Mouse (Mus musculus): ENCODE results near the gene Acadl.
A peak's percentile ranks its signal among the peaks of the same experiment; 100 is the strongest.

Gene Acadl

DNA sequence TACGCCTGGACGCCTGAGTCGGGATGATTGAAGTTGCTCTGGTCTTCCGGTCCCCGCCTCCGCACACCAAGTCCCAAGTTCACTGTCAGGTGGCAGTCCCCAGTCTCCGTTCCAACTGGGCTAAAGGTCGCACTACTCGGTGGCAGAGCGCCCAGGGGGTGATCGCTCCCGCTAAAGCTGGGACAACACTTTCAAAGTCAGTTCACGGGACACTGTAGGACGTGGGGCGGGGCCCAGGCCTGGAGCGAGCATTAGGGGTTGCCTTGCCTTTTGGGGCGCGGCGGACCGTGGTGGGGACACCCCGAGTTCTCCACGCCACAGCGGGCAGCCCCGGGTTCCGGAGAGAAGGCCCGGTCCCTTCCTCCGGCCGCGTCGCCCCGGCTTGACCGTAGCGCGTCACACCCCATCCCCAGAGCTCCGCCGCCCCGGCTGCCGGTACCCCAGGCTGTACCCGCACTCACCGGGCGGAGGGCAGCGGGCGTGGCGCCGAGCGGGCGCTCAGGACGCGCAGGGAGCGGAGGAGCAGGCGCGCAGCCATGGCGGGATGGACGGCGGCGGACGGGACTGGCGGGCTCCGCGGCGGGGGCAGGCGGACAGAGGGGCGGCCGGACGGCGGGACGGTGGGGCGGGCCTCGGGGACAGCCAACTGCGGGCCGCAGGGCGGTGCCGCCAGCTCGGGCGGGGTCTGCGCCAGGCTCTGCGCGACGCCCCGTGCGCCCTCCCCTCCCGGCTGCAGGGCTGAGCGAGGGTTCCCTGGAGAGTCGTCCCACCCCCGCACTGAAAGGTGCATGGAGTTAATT, at the start of gene Acadl:
Gene Acadl, minus strand, starts transcription at position 566 of the 800 bp plus-strand sequence.
- peak; percentile 74 for DNase-seq (ENCODE audit: low read depth, low spot score)

DNA sequence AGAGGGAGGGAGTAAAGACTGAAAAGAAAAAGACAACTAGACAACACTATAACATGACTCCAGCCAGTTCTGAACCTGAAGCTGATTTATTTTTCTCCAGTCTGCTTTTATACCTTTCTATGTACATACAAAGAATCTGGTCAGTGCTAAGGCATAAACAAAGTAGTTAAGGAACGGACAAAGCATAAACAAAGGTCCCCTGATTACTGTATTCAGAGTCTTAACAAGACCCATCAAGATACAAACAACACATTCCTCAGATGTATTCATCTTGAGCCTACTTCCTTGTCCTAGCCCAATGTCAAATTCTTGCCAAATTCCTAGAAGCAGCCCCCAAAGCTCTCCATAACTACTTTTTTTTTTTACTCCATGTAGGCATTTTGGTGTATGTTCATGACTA, 49.2 kb upstream of the Acadl start:
- no peak for DNase-seq (ENCODE audit: low read depth, low spot score)

GRCm38 (mm10) chr1:66902566-66902965, 39.5 kb upstream of the Acadl start:
- no peak for DNase-seq (ENCODE audit: low read depth, low spot score)

GRCm38 (mm10) chr1:66900946-66901345, 37.9 kb upstream of the Acadl start:
- no peak for DNase-seq (ENCODE audit: low read depth, low spot score)

DNA sequence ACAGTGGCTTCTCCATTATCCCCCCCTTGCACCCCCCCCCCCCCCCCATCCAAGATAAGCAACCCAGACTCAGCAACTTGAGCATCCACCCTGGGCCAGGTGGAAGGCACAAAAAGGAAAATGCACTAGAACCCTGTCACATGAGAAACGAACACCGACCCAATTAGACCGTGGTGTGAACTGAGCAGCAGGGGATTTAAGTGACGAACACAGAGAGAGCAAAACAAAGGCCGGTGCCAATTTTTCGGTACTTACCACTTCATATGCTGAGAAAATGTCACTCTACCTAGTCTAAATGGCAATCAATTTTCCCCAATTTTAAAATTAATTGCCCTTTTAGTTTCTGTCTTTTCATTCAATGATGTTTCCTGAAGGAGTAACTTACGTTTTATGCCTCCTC, 35.2 kb upstream of the Acadl start:
- no peak for DNase-seq (ENCODE audit: low read depth, low spot score)

DNA sequence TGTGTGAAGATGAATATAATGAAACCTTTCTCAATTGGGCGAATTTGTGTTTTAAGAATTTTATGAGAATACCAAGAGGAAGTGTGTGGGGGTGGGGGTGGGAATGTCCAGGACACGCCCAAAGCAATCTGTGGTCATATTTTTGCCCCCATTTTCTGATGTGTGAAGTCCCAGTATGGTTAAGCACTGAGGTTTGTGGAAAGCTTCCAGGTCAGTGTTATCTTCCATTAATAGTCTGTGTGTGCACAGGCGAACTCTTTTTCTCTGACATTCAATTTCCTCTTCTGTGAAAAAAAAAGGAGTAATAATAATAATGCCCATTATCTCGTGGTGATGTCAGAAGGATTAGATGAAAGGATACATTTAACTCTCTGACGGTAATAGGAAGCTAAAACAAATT, 33.5 kb upstream of the Acadl start:
- no peak for DNase-seq (ENCODE audit: low read depth, low spot score)

GRCm38 (mm10) chr1:66896125-66896524, 33.0 kb upstream of the Acadl start:
- peak; percentile 58 for DNase-seq (ENCODE audit: low read depth, low spot score)

DNA sequence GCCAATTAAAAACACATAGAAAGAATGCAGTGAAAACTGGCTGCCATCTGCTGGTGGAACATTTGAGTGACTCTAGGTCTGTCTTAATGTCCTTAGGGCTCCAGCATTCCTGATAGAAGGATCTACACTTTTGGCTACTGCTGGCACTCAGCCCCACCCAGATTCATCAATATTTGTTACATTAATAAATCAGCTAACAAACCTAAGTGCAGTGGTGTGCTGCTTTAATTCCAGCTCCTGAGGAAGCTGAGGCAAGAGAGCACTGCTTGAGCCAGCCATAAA, 32.7 kb upstream of the Acadl start:
- peak; percentile 47 for DNase-seq (ENCODE audit: low read depth, low spot score)

DNA sequence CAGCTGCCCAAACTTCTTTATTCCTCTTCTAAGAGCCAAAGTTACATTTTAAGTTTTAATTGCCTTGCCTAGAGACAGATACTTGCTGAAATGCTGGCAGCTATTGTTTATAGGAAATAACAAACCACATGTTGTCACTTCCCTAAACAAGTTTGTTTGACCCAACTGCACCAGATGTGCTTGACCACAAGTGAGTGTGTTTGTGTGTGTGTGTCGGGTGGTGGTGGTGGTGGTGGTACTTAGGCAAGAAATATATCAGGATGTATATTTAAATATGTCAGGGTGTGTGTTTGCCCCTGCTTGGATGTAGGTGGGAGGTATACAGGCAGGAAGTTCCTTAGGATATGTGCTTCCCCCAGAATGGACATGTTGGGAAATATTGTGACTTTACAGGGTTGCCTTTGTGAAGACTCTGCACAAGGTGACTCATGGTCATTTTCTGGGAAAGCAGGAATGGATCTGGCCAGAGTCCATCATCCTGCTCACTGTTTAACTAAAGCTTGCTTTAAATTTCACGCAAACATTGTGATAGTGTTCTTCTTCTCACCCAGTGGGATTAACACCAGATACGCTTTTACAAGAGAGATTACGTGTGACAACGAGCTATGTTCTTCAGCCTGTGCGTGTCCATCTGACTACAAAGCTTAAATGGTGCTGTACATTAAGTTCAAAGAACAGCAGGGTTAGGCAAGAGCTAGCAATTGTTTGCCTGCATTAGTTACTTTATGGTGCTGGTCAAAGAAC, 32.2 kb upstream of the Acadl start:
- DNase-seq (ENCODE audit: low read depth, low spot score): no peak

DNA sequence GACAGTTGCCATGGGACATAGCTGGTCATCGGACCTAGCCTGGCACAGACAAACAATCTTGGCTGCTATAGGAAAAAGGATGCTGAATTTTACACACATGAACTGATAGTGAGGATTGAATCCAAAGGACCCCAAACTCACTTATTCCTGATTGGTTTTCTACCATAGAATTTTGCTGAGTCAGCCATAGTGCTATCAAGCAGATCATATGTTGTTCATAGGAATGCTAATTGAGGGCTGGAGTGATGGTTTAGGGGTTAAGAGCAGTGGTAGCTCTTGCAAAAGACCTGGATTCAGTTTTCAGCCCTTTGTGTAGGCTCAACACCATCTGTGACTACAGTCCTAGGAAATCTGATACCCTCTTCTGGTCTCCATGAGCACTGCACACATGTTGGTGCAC, 24.1 kb upstream of the Acadl start:
- DNase-seq (ENCODE audit: low read depth, low spot score): no peak

GRCm38 (mm10) chr1:66880217-66880616, 17.1 kb upstream of the Acadl start:
- DNase-seq (ENCODE audit: low read depth, low spot score): no peak

GRCm38 (mm10) chr1:66874740-66875139, 11.7 kb upstream of the Acadl start:
- DNase-seq (ENCODE audit: low read depth, low spot score): peak; percentile 16

GRCm38 (mm10) chr1:66871591-66871990, 8.5 kb upstream of the Acadl start:
- no peak for DNase-seq (ENCODE audit: low read depth, low spot score)

DNA sequence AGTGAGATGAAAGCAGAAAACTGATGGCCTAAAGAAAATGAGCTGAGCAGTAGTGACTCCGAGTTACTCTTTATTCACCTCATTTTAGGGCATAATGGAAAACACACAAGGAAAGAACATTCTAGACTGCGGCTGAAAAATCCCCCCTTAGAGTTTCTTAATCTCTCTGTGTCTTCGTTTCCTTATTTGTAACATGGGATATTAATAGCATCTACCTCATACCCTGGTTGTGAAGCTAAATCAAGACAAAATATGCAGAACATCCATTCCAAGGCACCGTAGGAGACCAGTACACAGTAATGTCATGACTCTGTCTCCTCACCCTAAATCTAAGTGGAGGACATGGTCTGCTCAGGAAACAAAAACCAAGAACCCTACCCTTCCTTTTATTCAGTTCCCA, 2.6 kb upstream of the Acadl start:
- no peak for DNase-seq (ENCODE audit: low read depth, low spot score)

DNA sequence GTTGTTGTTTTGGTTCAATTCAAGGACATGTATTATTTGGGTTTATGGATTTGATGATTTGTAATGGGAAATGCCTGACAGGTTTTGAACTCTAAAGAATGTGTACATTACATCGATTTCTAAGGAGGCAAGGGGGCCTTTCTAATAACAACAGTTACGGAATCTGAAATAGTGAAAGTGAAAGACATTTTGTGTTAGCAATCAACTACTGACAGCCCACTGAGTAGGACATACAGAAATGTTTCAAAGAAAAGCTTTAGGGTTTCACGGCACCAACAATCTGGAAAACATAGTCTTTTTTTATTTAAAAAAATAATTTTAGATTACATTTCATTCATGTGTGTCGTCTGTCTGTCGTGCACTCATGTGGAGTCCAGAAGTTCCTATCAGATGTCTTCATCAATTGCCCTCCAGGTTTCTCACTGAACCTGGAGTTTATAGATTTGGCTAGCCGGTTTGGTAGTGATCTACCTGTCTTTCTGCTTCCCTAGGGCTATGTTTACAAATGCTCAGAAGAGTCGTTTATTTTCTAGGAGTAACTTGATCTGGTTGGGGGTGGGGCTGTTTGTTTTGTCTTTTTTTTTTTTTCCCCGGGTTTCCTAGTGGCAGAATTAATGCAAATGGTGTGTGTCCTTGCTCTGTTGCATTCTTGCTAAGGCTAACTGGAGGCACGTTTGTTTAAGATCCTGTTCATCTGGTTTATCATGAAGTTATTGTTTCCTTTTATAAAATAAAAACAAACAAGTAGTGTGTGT, 841 bp upstream of the Acadl start:
- peak; percentile 37 for DNase-seq (ENCODE audit: low read depth, low spot score)

DNA sequence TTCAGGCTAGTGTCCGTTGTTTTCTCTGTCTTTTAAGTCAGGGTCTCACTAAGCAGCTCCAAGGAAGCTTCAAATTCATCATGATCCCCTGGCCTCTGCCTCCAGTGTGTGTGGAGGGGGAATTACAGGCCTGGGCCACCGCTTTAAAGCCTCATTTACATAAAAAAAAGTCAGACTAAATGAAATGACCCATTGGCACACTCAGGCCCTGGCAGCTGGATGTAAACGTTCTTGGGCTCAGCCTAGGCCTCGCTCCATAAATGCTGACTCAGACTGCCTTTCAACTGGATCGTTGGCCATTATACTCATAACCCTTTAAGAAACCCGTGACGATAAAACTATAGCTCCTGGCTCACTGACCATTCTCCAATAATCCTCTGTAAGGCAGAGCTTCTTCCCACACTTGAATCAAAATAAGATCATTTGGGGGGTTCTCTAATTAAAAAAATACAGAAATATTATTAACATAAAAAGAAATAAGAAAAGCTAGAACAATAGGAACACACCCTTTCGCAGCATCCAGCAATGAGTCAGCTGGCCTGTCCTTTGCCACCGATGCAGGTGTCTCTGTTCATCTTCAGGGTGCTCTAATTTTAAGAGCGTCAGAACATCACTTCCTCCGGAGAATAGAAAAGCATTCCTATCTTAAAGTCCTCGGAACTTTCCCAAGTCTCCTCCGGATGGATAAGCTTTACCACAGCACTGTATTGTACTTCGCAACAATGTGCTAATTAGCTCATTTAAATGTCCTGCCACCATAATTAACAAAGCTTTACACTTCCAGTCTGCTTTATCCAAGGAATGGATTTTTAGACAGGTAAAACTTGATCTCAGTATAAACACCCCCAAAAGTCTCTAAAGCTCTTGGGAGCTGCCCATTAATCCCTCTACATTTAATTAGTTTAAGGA, 1.1 kb downstream of the Acadl start:
- no peak for DNase-seq (ENCODE audit: low read depth, low spot score)

- DNase-seq (ENCODE audit: low read depth, low spot score): peak; percentile 66
Measured at GRCm38 (mm10) chr1:66847506-66847905, 15.6 kb downstream of the Acadl start.

DNA sequence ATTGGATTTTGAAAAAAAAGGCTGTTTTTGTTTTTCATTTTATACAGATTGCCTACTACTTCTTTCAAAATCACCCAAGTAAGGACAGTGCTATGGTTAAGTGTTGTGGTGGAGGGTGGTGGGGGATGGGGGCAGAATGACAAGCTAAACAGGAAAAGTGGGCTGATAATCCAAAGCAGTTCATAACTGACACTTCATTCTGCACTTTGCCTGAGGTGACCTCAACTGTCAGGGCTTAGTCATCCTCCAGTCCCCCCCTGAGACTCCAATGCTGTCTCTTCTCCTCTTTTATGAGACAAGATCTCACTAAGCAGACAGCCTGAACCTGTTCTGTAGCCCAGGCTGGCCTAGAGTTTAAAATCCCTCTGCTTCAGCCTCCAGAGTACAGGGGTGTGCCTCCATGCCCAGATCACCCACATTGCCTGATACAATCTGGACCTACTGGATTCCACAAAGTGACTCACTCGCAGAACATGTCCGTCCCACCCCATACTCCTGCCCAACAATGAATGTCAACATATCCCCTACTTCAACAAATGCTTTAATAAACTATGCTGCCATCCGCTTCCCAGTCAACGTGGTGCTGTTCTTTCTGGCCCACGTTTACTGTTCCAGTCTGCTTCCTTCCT, 17.3 kb downstream of the Acadl start:
- DNase-seq (ENCODE audit: low read depth, low spot score): no peak

DNA sequence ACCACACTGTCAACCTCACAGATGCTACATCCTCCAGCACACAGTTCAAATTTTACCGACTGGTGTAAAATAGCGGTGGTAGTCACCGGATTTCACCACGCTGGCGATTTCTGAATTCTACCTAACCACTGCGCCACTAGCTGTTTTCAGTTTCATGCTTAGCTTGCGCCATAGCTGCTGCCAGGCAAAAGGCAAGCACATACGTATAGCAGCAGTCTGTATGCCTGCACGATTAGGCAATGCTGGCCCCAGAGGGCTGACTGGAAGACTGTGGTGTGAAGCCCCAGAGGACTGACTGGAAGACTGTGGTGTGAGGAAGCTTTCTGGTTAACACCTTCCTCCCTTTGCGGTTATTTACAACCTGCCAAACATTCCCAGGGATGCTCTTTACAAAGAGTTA, 21.1 kb downstream of the Acadl start:
- no peak for DNase-seq (ENCODE audit: low read depth, low spot score)

GRCm38 (mm10) chr1:66841510-66841909, 21.6 kb downstream of the Acadl start:
- DNase-seq (ENCODE audit: low read depth, low spot score): no peak
